Mouse (Mus musculus) E14TG2a.4 (cell line): ENCODE data around the gene Adgrb2.
A peak's percentile ranks its signal among the peaks of the same experiment; 100 is the strongest.

Experiments used
- CTCF ChIP-seq: conservative IDR thresholded peaks from 2 replicates; pipeline ENCODE4 v1.5.1; 2014; ENCODE audit warnings: low read length
- NANOG ChIP-seq: IDR thresholded peaks from 2 replicates; pipeline ENCODE4 v1.6.1; 2014; ENCODE audit warnings: borderline replicate concordance, low read length, mixed read lengths
- POU5F1 ChIP-seq: IDR thresholded peaks from 2 replicates; pipeline ENCODE4 v1.6.1; 2014; ENCODE audit warnings: low read length, borderline replicate concordance

GRCm38 (mm10) chr4:129983764-129984420 lies 778 bp upstream of the Adgrb2 start:
- 0 out of 2 replicates have a peak, but pooled peaks have one; percentile 19 for TF ChIP-seq CTCF
- TF ChIP-seq POU5F1, result no peak
- TF ChIP-seq NANOG, result no peak
